Mouse (Mus musculus) ES-Bruce4 (cell line): ENCODE measurements at regions not wholly inside any gene's neighbourhood (a gene's known extent, or its start where the extent isn't known, plus 50 kb on each side); places are given as distances from the start of the nearest gene placed in this dataset.
"Not testable (repeated sequence)": the region's sequence is repeated elsewhere in the genome, so short reads cannot be mapped to it uniquely, and the experiment has no call there.

Source experiments
- CTCF ChIP-seq: IDR thresholded peaks from one replicate; pipeline ENCODE4 v1.8.1; 2011; ENCODE audit warnings: low read depth, low read length
- EP300 ChIP-seq: IDR thresholded peaks from 2 replicates; pipeline ENCODE4 v1.6.1; 2011; ENCODE audit warnings: low read depth, low read length; ENCODE audit not compliant: insufficient read depth
- POLR2A ChIP-seq: IDR thresholded peaks from one replicate; pipeline ENCODE4 v1.8.1; 2011; ENCODE audit warnings: low read length; ENCODE audit not compliant: insufficient read depth

DNA sequence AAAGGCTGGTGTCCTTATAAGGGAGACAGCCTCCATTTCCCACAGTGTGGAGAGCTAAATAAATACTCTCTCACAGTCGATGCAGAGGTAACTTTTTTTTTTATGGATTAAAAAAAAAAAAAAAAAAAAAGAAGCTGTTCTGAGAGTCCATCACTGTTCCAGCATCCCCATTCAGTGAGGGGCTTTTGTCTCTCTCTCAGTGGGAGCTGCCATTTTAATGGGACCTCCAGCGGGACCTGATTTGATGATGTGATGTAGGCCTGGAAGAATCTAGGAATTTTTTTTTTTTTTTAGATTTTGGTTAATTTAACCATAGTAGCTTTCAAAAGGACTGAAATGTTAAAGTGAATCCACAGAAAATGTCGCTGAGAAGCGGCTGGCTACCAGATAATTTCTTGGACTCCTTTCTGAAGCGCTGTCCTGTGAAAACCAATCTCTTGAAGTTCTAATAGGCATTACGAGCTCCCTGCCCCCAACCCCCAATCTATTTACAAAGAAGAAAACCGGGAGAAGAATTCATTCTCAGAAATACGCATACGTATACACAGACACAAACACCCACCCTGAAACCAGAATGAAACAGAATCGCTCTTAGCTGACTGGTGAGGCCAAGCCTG, 316.8 kb upstream of the Gdi2 start:
- TF ChIP-seq CTCF, POLR2A, EP300: not testable (repeated sequence)
